Comparison of ENCODE assay signal across 9 mouse cellular contexts in genomic region chr5:35746910-35747309, GRCm38 (mm10). TPM values are rescaled to one million over a fixed set of nuclear protein-coding genes. Genes with fewer than 3 reads are reported as not detected.
DNase-seq lines count a peak whose midpoint lies in the region; ATAC-seq lines count a peak whose summit lies in the region.
"Had no signal": no experiment of that assay in that cellular context is flagged by ENCODE, and none has a peak within 500 bp of the region (broad histone marks: within the 10 kb centered on the region; RNA-seq: fewer than 3 reads in every experiment).

No protein-coding gene starts in this region.

- ATAC-seq in forebrain, embryonic 11.5 days (replicated peaks; ENCODE audit: low FRiP score) = no peak
- ATAC-seq in forebrain, embryonic 13.5 days = no peak

- H3K27ac ChIP-seq in forebrain, embryonic 11.5 days (ENCODE audit: low read depth, low read length) = no peak overlapping the region
- H3K27ac ChIP-seq in forebrain, embryonic 13.5 days = no peak overlapping the region
- H3K27ac ChIP-seq: hindbrain, embryonic 15.5 days had no signal

- 32% methylated on average over 4 of the region's 4 CpGs for WGBS in forebrain, embryonic 11.5 days
- WGBS in forebrain, embryonic 13.5 days = 27% methylated on average over 4 of the region's 4 CpGs

- no peak overlapping the region for H3K4me3 ChIP-seq in forebrain, embryonic 11.5 days (ENCODE audit: low read depth, low read length)
- H3K4me3 ChIP-seq in forebrain, embryonic 13.5 days = no peak overlapping the region
- H3K4me3 ChIP-seq: hindbrain, embryonic 15.5 days had no signal

- peak; percentile 82 for DNase-seq in forebrain, embryonic 11.5 days (ENCODE audit: low spot score)
- peak; percentile 78 for DNase-seq in CD4-positive, CD25-positive, alpha-beta regulatory T cell, adult 2 months (ENCODE audit: low read depth, low spot score)
- DNase-seq in brain, adult 2 months (ENCODE audit: low read depth, low spot score) = peak; percentile 79
- DNase-seq in gastrocnemius, adult 8-10 months (ENCODE audit: low spot score in 2 of 2) = peak; percentile 50 to 52
- peak; percentile 83 for DNase-seq in layer of hippocampus, adult 9-10 months (ENCODE audit: low spot score)
- peak; percentile 66 to 84 for DNase-seq in lung, postnatal 4 days
- DNase-seq in spleen, adult 18-20 months = peak; percentile 41 to 77

- H3K4me2 ChIP-seq in forebrain, embryonic 11.5 days (ENCODE audit: low read depth, low read length, severe bottlenecking) = no peak overlapping the region
- no peak overlapping the region for H3K4me2 ChIP-seq in forebrain, embryonic 13.5 days
- H3K4me2 ChIP-seq: hindbrain, embryonic 15.5 days had no signal

- H3K27me3 ChIP-seq in forebrain, embryonic 11.5 days (ENCODE audit: control insufficient read depth, insufficient read depth, low read length) = no peaks in the 10 kb centered on the region
- no peaks in the 10 kb centered on the region for H3K27me3 ChIP-seq in forebrain, embryonic 13.5 days
- H3K27me3 ChIP-seq: hindbrain, embryonic 15.5 days had no signal

- H3K36me3 ChIP-seq in forebrain, embryonic 11.5 days (ENCODE audit: control insufficient read depth, insufficient read depth, low read length) = no peaks in the 10 kb centered on the region
- no peaks in the 10 kb centered on the region for H3K36me3 ChIP-seq in forebrain, embryonic 13.5 days (ENCODE audit: poor library complexity, severe bottlenecking)
- H3K36me3 ChIP-seq: hindbrain, embryonic 15.5 days had no signal

- no peaks in the 10 kb centered on the region for H3K9me3 ChIP-seq in forebrain, embryonic 11.5 days (ENCODE audit: control insufficient read depth, low read length)
- H3K9me3 ChIP-seq in forebrain, embryonic 13.5 days (replicated peaks) = no peaks in the 10 kb centered on the region
- H3K9me3 ChIP-seq: hindbrain, embryonic 15.5 days had no signal

- H3K4me1 ChIP-seq in forebrain, embryonic 11.5 days (replicated peaks; ENCODE audit: control insufficient read depth, insufficient read depth, low read length) = no peaks in the 10 kb centered on the region
- H3K4me1 ChIP-seq in forebrain, embryonic 13.5 days = no peaks in the 10 kb centered on the region
- H3K4me1 ChIP-seq: hindbrain, embryonic 15.5 days had no signal

- H3K9ac ChIP-seq in forebrain, embryonic 11.5 days (ENCODE audit: low read length) = no peak overlapping the region
- H3K9ac ChIP-seq in forebrain, embryonic 13.5 days = no peak overlapping the region
- H3K9ac ChIP-seq: hindbrain, embryonic 15.5 days had no signal

RNA-seq across cellular contexts. Expression of gene Sh3tc1, which starts 7.1 kb away (rescaled TPM):
- polyA plus RNA-seq in forebrain, embryonic 11.5 days (2014; fragmentation: Nextera tagmentation; extraction: Ambion mirVana) = 3.4 TPM in 2 replicates
- polyA plus RNA-seq in forebrain, embryonic 13.5 days (2015; fragmentation: Nextera tagmentation; extraction: Ambion mirVana) = 1.7 and 2.1 TPM in 2 replicates
- 1 to 10 TPM; 1.4 to 2.9 (median 1.9) TPM for total RNA-seq in gastrocnemius, adult 8-10 months (2022)

RNA-seq across cellular contexts. Expression of gene Ablim2, which starts 10.8 kb away (rescaled TPM):
- polyA plus RNA-seq in forebrain, embryonic 11.5 days (2014; fragmentation: Nextera tagmentation; extraction: Ambion mirVana) = 0.09 TPM in 1 of 2 replicates, not detected in the other
- polyA plus RNA-seq in forebrain, embryonic 13.5 days (2015; fragmentation: Nextera tagmentation; extraction: Ambion mirVana) = 2.0 and 3.5 TPM in 2 replicates
- total RNA-seq in gastrocnemius, adult 8-10 months (2022) = 10 to 100 TPM; 36.1 to 43.4 (median 40.7) TPM
